Mouse (Mus musculus) neural tube, embryonic 14.5 days (tissue): ENCODE measurements around the gene Acaa1b. TPM values are rescaled to one million over a fixed set of nuclear protein-coding genes. Genes with fewer than 3 reads are reported as not detected.

Experiments used
- ATAC-seq: fragments of 200-750 bp; cut with Nextera tagmentation; 2 replicates; pipeline ENCODE4 v1.8.0; 2017; ENCODE audit warnings: low read depth, mild to moderate bottlenecking, moderate TSS enrichment, moderate library complexity
- H3K27ac ChIP-seq: fragments of 300-500 bp; sonication (generic); 2 replicates; pipeline ENCODE4 v1.5.1; 2014; ENCODE audit warnings: low read depth, mild to moderate bottlenecking, control low read depth, low read length, moderate library complexity, mixed read lengths
- H3K27me3 ChIP-seq: fragments of 300-500 bp; sonication (generic); 2 replicates; pipeline ENCODE4 v1.6.1; 2014; ENCODE audit warnings: low read length; ENCODE audit not compliant: control insufficient read depth, insufficient read depth
- H3K36me3 ChIP-seq: fragments of 300-500 bp; sonication (generic); 2 replicates; pipeline ENCODE4 v1.6.1; 2014; ENCODE audit warnings: low read length, mixed read lengths; ENCODE audit not compliant: control insufficient read depth, insufficient read depth
- H3K4me1 ChIP-seq: fragments of 300-500 bp; sonication (generic); 2 replicates; pipeline ENCODE4 v1.6.1; 2014; ENCODE audit warnings: low read length; ENCODE audit not compliant: control insufficient read depth, insufficient read depth
- H3K4me2 ChIP-seq: fragments of 300-500 bp; sonication (generic); 2 replicates; pipeline ENCODE4 v1.6.1; 2014; ENCODE audit warnings: mild to moderate bottlenecking, low read depth, low read length, control low read depth
- H3K4me3 ChIP-seq: fragments of 300-500 bp; sonication (generic); 2 replicates; pipeline ENCODE4 v1.5.1; 2014; ENCODE audit warnings: low read depth, low read length, control low read depth, mixed read lengths
- H3K9ac ChIP-seq: fragments of 300-500 bp; sonication (generic); replicated peaks from 2 replicates; pipeline ENCODE4 v1.6.1; 2014; ENCODE audit warnings: low read depth, mild to moderate bottlenecking, control low read depth, low read length, mixed read lengths
- H3K9me3 ChIP-seq: fragments of 300-500 bp; sonication (generic); 2 replicates; pipeline ENCODE4 v1.6.1; 2016; ENCODE audit warnings: low read length; ENCODE audit not compliant: control insufficient read depth
- WGBS: fragments of 180-500 bp; shearing (Covaris S2); extraction: QIAGEN DNeasy Blood & Tissue Kit; methylation state at CpG from one replicate; pipeline ENCODE4 v1.1.7; 2014; 5-methylcytosine and 5-hydroxymethylcytosine counted together
- polyA plus RNA-seq: library from polyadenylated mRNA; unstranded; fragments of >200 nt; fragmentation: Nextera tagmentation; extraction: Ambion mirVana; gene quantifications from 2 replicates; pipeline ENCODE4 v1.2.1, GENCODE M21; 2014

Gene Acaa1b
- polyA plus RNA-seq, 1 experiment from 2014 or later, result 4.8 TPM

DNA sequence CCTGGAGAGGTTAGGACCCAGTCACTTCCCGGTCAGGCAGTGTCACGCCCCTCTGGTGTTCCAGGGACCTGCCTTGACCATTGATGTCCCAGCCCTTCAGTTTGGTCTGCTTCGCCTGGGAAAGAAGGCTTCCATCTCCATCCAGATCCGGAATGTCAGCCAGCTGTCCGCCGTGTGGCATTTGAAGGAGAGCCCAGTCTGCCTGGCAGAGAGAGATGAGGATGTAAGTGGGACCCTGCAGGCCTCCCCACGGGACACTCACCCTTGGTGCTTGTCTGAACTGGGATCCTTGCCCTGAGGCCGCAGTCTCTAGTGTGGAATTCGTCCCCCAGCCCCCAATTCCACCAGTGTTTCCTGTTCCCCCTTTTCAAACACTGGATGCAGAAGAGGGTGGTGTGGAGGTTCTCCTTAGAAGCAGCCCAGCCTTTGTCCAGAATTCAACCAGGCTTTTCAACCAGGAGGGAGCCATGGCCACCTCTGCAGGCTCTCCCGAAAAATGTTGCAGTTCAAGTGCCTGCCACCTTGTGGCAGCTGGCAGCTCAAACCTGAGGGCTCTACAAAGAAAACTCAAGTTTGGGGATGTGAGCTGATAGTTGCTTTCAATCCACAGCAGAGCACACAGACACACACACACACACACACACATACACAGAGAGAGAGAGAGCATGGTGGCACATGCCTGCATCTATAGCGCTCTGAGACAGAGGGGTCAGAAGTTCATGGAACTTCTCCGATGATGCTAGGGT is 28.3 kb downstream of the Acaa1b start:
- Histone ChIP-seq H3K4me3 (no peak overlapping the region), H3K9me3 (no peaks in the 10 kb centered on the region), H3K4me1 (no peaks in the 10 kb centered on the region), H3K9ac (no peak overlapping the region), H3K4me2 (no peak overlapping the region), H3K27me3 (no peaks in the 10 kb centered on the region), H3K36me3 (no peaks in the 10 kb centered on the region), H3K27ac (no peak overlapping the region)
- 89% methylated on average over 12 of the region's 12 CpGs for WGBS
- ATAC-seq, result no peak

- no peaks in the 10 kb centered on the region for H3K4me1 ChIP-seq
- no peaks in the 10 kb centered on the region for H3K27me3 ChIP-seq
- no peak for ATAC-seq
- no peaks in the 10 kb centered on the region for H3K36me3 ChIP-seq
- no peaks in the 10 kb centered on the region for H3K9me3 ChIP-seq
- H3K4me2 ChIP-seq, result no peak overlapping the region
- H3K4me3 ChIP-seq, result no peak overlapping the region
- WGBS, result 87% methylated on average over 18 of the region's 18 CpGs
- H3K9ac ChIP-seq, result no peak overlapping the region
- no peak overlapping the region for H3K27ac ChIP-seq
Observed at GRCm38 (mm10) chr9:119122596-119123369, 34.1 kb downstream of the Acaa1b start.

DNA sequence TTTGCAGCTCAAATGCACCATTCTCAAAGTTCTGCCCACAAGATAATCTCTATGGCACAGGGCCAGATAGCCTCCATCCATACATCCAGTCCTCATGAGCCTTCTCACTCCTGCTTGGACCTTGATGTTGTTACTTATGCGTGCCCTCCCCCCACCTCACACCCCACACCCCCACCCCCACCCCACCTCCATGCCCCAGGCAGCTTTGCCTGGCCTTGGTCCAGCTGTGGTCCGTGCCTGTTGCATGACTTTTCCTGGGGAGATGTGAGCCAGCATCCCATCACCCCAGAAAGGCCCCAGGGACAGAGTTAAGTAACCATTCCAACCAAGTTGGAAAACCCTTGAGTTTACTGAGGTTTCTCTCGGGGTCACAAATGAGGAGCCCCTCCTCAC is 36.7 kb downstream of the Acaa1b start:
- WGBS, result 82% methylated on average over 3 of the region's 3 CpGs
- no peaks in the 10 kb centered on the region for H3K27me3 ChIP-seq
- H3K4me1 ChIP-seq, result no peaks in the 10 kb centered on the region
- H3K27ac ChIP-seq, result no peak overlapping the region
- no peak overlapping the region for H3K4me3 ChIP-seq
- no peak overlapping the region for H3K9ac ChIP-seq
- no peaks in the 10 kb centered on the region for H3K9me3 ChIP-seq
- no peaks in the 10 kb centered on the region for H3K36me3 ChIP-seq
- no peak overlapping the region for H3K4me2 ChIP-seq
- ATAC-seq, result no peak

DNA sequence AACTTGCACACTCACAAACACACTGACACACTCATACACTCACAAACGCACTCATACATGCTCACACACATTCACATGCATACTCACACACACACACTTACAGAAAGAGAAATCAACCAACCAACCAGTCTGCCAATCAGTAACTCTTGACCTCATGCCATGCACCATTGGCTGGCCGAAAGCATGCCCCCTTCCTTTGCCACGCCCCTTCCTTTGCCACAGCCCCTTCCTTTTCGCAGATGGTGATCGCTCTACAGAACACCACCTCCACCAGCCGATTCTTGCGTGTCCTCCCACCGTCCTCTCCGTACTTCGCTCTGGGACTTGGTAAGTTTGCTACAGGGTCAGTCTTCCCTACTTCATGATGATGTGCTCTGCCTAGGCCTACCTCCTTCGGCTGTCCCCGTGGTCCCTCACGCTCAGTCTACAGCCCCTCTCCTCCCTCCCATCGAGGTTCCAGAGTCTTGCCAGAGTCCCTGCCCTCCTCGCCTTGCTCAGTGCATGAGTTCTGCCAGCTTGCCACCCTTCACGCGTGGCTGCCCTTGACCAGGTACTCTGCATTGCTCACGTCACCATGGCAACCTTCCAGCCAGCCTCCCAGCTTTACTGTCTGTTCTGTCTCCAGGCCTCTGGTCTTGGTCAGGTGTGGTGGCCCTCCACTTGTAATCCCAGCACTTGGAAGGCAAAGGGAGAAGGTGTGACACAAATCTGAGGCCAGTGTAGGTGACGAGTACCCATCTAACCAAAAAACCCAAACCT is 37.3 kb downstream of the Acaa1b start:
- no peak for ATAC-seq

GRCm38 (mm10) chr9:119114911-119115310 is 42.0 kb downstream of the Acaa1b start:
- Histone ChIP-seq H3K27ac (no peak overlapping the region), H3K4me3 (no peak overlapping the region), H3K36me3 (no peaks in the 10 kb centered on the region), H3K27me3 (no peaks in the 10 kb centered on the region), H3K9me3 (no peaks in the 10 kb centered on the region), H3K9ac (no peak overlapping the region), H3K4me1 (no peaks in the 10 kb centered on the region), H3K4me2 (no peak overlapping the region)
- ATAC-seq, result no peak
- 87% methylated on average over 17 of the region's 17 CpGs for WGBS

More for the DNA sequence above, 37.3 kb downstream of the Acaa1b start:
- Histone ChIP-seq H3K9me3 (no peaks in the 10 kb centered on the region), H3K4me3 (no peak overlapping the region), H3K36me3 (no peaks in the 10 kb centered on the region), H3K27ac (no peak overlapping the region), H3K27me3 (no peaks in the 10 kb centered on the region), H3K9ac (no peak overlapping the region), H3K4me1 (no peaks in the 10 kb centered on the region), H3K4me2 (no peak overlapping the region)
- 87% methylated on average over 19 of the region's 19 CpGs for WGBS

- WGBS, result 58% methylated on average over 3 of the region's 3 CpGs
- no peak for ATAC-seq
Observed at GRCm38 (mm10) chr9:119110640-119111039, 46.3 kb downstream of the Acaa1b start.

GRCm38 (mm10) chr9:119109685-119110353 is 47.1 kb downstream of the Acaa1b start:
- WGBS, result 64% methylated on average over 12 of the region's 12 CpGs
- no peaks in the 10 kb centered on the region for H3K4me1 ChIP-seq
- no peaks in the 10 kb centered on the region for H3K27me3 ChIP-seq
- no peaks in the 10 kb centered on the region for H3K9me3 ChIP-seq
- ATAC-seq, result no peak
- H3K36me3 ChIP-seq, result no peaks in the 10 kb centered on the region
- no peak overlapping the region for H3K27ac ChIP-seq
- no peak overlapping the region for H3K9ac ChIP-seq
- no peak overlapping the region for H3K4me3 ChIP-seq
- H3K4me2 ChIP-seq, result no peak overlapping the region

More at GRCm38 (mm10) chr9:119110640-119111039, 46.3 kb downstream of the Acaa1b start:
- H3K4me2 ChIP-seq, result no peak overlapping the region
- H3K36me3 ChIP-seq, result no peaks in the 10 kb centered on the region
- H3K9me3 ChIP-seq, result no peaks in the 10 kb centered on the region
- H3K27me3 ChIP-seq, result no peaks in the 10 kb centered on the region
- H3K9ac ChIP-seq, result no peak overlapping the region
- no peak overlapping the region for H3K27ac ChIP-seq
- no peaks in the 10 kb centered on the region for H3K4me1 ChIP-seq
- no peak overlapping the region for H3K4me3 ChIP-seq

GRCm38 (mm10) chr9:119107566-119107965 is 49.3 kb downstream of the Acaa1b start:
- Histone ChIP-seq H3K9me3 (no peaks in the 10 kb centered on the region), H3K4me3 (no peak overlapping the region), H3K9ac (no peak overlapping the region), H3K4me2 (no peak overlapping the region), H3K36me3 (no peaks in the 10 kb centered on the region), H3K27ac (no peak overlapping the region), H3K4me1 (no peaks in the 10 kb centered on the region), H3K27me3 (no peaks in the 10 kb centered on the region)
- 83% methylated on average over 4 of the region's 4 CpGs for WGBS
- ATAC-seq, result no peak
